Mouse (Mus musculus) right cerebral cortex, adult 18-20 months (tissue): ENCODE measurements at regions not wholly inside any gene's neighbourhood (a gene's known extent, or its start where the extent isn't known, plus 50 kb on each side); places are given as distances from the start of the nearest gene placed in this dataset.
A peak's percentile ranks its signal among the peaks of the same experiment; 100 is the strongest.

ENCODE experiments used
- DNase-seq: peaks from one replicate; pipeline ENCODE4 v3.0.0; 2022; ENCODE audit warnings: mixed read lengths

GRCm38 (mm10) chr11:109088488-109089252, 55.5 kb downstream of the E030025P04Rik start:
- DNase-seq: peak; percentile 40

- no peak for DNase-seq
Measured at GRCm38 (mm10) chr11:109081957-109082356, 62.2 kb downstream of the E030025P04Rik start.

DNA sequence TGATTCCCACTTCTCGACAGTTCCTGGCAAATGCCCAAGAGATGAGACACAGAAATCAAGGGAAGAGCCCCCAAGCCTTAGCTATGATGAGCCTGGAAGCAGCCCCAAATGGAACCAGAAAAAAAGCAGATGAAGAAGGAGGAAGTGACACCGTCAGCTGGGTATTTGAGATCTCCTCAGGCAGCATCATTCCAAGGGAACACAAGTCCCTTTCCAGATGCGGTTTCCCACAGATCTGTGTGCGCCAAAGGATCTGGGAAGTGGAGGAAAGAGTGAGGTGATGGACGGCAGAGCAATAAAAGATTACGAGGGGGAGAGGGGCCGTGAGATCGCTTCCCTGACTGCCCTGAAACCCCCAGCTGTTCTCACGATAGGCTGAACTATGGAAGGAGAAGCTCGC, 62.7 kb downstream of the E030025P04Rik start:
- no peak for DNase-seq

DNA sequence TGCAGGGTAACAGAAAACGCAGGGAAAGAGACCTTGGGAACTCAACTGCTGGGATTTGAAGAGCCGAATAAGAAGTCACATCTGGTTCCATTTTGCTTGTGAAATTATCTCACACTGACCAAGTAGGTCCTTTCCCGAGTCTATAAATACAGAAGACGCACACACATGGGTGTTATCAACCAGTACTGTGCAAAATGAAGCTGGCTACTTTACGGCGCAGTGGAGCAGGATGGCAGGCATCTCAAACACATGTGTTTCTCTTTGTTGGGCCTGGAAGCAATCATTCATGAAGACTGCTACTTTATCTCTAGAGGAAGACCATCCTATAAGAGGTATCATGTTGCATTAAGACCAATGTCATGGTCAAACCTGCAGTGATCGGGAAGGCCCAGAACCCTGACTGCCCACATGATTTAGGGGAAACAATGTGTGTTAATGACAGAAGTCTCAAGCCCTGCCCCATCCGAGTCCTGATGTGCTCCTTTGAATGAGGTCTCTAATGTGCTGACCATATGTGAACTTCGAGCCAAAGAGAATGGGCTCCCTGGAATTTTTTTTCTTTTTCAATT, 63.2 kb downstream of the E030025P04Rik start:
- DNase-seq: no peak

DNA sequence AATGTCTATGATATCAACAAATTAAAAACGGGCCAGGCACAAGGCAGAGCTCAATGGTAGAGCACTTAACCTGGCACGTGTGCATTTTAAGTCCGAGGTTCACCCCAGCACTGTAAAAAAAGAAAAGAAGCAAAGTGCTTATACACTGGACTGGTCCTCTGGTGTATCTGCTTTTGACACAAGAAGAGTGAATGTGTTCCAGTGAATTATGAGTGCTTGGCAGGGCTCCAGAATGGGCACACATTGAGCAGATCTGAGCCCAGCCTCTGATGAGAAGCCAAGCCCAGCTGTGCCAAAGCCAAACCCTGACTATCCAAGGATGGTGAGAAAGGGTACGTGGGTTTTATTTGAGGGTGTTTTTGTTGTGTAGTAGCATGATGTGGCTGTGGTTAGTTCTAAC, 64.7 kb downstream of the E030025P04Rik start:
- DNase-seq: no peak

GRCm38 (mm10) chr11:109076587-109077417, 67.4 kb downstream of the E030025P04Rik start:
- DNase-seq: peak; percentile 34

GRCm38 (mm10) chr11:109071340-109071739, 72.8 kb downstream of the E030025P04Rik start:
- DNase-seq: no peak

GRCm38 (mm10) chr11:109070412-109070811, 73.8 kb downstream of the E030025P04Rik start:
- no peak for DNase-seq

DNA sequence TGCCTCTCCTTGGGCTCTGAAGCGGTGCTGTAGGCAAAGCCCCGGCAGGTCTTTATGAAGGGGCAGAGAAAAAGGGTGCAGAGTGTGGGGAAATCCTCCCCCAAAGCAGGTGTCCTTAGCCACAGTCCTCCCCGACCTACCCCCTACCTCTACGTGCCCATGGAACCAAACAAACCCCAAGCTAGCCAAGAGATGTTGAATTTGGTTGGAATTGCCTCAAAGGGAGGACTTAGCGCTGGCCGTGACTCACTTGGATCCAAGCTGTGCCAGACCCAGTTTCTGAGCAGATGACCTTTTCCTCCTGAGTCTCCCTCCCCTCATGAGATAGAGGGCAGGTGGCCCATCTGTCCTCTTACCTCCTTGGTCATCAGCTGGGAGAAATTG, 74.9 kb downstream of the E030025P04Rik start:
- no peak for DNase-seq

DNA sequence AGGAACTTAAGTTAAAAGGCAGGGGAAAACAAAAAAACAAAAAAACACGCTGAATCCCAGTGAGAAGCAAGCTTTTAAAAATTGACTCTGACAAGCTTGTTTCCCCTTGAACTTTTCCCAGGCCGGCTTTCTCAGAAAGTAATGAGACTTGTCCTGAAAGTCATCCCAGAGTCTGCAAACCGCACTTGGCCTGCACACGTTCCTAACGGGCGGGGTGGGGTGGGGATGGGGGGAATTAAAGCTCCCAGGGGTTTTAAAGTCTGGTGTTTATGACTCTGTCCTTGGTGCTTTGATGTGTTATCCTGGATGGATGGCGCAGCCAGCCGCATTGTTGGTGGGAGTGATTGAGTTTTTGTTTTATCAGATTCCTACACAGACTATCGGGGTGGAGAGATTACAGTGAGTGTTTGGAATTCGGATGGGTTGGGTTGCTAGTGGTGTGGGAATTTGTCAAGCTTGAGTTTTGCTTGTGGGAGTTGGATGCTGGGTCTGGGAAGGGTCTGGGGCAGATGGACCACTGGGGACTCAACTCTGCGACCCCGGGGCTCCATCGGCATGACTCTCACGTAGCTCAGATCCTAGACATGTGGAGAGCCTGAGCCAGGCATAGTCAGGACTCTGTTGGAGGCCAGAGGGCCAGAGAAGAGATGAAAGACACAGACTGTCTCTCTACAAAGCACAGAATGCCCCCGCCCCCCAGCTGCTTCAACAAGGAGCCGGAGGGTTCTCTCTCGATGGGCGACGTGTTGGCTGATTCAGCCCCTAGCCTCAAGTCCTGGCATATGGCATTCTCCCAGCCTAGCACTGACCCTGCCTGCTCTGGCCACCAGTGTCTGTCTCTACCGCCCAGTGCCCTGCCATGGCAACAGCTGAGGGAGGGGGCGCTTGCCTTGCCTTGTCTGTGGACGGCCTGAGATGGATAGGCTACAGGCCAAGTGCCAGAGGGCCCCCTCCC, 75.5 kb downstream of the E030025P04Rik start:
- DNase-seq: no peak

DNA sequence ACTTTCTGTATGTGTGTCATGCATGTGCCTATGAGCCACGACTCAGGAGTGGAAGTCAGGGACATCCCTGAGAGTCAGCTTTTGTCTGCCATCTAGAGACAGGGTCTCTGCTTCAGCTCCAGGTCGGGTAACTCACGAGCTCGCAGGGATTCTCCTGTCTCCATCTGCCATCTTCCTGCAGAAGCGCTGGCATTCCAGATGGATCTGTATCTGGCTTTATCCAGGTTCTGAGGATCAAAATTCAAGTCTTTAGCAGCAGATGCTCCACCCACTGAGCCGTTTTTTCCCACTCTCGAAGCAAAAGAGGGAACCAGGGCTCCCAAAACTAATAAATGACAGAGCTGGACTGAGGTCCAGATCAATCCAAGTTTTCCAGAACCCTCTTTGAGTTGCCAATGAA, 76.4 kb downstream of the E030025P04Rik start:
- no peak for DNase-seq

DNA sequence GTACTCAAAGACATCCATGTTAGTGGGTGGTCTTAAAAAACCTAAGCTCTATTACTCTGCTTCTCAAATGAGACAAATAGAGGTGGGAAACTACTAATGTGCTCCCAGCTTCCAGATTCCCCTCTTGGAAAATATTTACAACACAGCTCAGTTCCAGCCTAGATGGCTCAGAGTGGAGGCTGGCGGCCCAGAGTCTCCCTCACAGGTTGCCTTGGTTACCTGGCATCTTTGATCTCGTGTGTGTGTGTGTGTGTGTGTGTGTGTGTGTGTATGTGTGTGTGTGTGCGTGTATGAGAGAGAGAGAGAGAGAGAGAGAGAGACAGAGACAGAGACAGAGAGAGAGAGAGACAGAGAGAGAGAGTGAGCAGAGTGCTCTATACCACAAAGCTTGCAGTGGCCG, 82.2 kb downstream of the E030025P04Rik start:
- DNase-seq: no peak

- DNase-seq: no peak
Measured at GRCm38 (mm10) chr11:109060527-109060908, 83.7 kb downstream of the E030025P04Rik start.

DNA sequence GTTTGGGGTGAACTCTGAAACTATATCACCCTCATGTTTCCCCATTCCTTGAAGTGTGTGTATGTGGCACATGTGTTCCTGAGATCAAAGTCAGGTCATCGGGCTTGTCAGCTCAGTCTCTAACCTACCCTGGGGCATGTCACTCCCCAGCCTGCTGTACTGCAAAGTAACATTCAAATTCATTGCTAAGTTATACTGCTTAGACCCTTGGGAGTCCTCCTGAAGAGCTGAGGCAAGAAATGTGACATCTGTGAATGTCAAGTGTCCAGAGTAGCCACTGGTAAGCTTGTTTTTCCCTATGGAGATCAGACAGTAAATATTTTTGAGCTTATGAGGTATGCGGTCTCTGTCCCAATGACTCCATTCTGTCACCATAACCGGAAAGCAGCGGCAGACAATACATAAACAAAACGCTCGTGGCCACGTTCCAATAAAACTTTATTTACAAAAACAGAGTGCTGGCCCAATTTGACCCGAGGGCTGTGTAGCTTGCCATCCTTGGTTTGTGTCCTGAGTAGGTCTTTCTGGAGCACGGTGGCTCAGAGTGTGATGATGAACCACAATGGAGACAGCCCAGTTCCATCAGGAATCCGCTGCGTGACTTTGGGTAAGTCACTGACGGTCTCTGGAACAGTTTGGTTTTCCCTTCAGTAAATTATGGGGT, 84.2 kb downstream of the E030025P04Rik start:
- DNase-seq: no peak

- no peak for DNase-seq
Measured at GRCm38 (mm10) chr11:109058021-109058420, 86.1 kb downstream of the E030025P04Rik start.

DNA sequence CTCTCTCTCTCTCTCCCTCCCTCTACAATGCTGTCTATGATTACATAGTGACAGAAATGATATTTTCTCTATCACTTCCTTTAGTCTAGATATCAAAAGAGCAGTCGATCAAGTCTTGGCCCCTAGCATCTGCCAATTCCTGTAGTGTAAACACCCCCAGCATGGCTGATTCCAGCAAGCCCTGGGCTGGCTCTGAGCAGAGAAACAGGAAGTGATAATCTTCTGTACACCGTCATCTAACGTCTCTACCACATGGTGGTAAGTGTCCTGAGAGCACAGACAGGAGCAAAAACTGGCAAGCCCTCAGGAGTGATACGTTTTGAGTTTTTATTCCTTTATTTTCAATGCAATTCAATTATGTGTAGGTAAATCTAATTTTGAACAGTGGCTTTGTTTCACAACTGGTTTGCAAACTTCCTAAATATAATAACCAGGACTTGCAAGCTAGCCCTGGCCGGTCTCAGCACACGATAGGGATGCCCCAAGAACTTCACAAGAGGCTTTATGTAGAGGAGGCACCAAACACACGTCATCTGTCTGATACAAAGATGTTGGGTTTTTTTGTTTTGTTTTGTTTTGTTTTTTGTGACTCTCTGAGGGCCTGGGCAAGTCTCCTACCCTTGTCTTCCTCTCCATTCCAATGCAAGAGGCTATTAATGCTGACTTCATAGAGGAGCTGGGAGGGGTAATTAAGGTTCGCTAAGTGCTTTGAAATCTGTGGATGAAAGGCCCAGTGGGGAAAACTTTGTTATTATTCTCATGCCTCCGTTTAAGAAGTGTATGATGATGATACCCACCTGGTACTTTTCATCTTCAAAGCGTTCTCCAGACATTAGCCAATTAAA, 95.7 kb downstream of the E030025P04Rik start:
- DNase-seq: no peak

DNA sequence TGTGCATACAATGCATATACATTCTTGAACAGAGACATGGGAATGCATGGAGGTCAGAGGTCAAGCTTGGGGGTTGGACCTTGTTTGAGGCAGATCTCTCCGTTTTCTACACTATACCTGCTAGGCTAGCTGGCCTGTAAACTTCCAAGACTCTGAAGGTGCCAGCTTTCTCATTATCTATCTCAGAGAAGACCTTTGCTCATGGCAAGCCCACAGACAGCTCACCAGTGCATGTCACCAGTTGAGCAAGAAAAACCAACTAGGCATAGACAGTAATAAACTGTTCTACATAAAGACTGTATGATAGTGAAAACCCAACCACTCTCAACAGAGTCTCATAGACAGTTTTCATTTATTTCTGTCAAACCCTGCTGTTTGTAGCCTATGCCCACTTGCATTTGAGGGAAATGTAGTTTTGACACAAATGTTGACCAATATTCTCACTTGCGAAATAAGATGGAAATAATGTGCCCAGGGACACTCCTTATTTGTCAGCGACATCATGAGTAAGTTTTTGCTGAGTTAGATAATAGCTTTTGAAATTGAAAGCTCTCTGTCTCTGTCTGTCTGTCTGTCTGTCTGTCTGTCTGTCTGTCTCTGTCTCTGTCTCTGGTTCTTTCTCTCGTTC, 96.6 kb downstream of the E030025P04Rik start:
- no peak for DNase-seq

DNA sequence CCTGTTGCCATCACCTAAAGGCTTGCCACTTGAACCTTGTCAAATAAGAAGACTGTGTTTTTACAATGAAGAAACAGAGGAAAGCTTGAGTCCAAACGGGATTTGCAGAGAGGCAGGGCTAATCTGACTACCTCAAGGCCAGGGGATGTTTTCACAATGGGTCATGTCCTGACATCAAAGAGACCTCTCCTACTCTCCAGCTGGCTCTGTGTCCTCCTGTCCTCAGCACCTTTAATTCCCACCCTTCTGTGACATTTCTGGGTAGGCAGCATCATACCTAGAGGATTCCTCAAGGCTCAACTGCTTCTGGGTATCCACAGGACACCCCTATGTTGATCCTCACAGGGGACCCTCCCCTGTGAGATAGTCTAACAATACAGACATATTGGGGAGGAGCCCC, 97.7 kb downstream of the E030025P04Rik start:
- DNase-seq: no peak

DNA sequence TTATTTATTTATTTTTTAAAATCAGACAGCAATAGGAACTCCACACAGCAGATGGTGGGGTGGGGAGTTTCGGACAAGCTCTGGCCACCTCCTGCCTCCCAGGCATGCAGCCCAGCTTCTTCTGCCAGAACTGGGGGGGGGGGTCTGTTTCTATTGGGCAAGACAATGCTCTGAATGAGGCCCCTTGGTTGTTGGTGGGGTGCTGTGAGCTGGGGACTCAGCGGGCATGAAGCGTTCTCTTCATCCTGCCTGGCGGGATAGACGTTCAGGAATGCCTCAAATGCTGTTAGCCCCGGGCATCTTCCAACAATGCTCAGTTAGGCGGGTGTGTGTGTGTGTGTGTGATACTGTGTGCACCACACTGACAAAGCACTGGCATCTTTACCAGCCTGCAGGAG, 103.7 kb downstream of the E030025P04Rik start:
- no peak for DNase-seq

- no peak for DNase-seq
Measured at GRCm38 (mm10) chr11:109039792-109040518, 104.2 kb downstream of the E030025P04Rik start.
